Mouse (Mus musculus) heart, adult 8-10 months (tissue): ENCODE measurements at regions not wholly inside any gene's neighbourhood (a gene's known extent, or its start where the extent isn't known, plus 50 kb on each side); places are given as distances from the start of the nearest gene placed in this dataset.

Source experiments
- DNase-seq: peaks from one replicate; pipeline ENCODE4 v3.0.0; 2022; ENCODE audit warnings: low spot score

- DNase-seq: no peak
These were observed 183.8 kb upstream of the Slc30a5 start for GRCm38 (mm10) chr13:101017041-101017440.

GRCm38 (mm10) chr13:101016181-101016580 lies 183.0 kb upstream of the Slc30a5 start:
- no peak for DNase-seq

- no peak for DNase-seq
These were observed 182.2 kb upstream of the Slc30a5 start for GRCm38 (mm10) chr13:101015435-101015834.

- no peak for DNase-seq
These were observed 180.4 kb upstream of the Slc30a5 start for GRCm38 (mm10) chr13:101013604-101014003.

GRCm38 (mm10) chr13:100990646-100991045 lies 157.4 kb upstream of the Slc30a5 start:
- no peak for DNase-seq

GRCm38 (mm10) chr13:100988671-100989531 lies 155.7 kb upstream of the Slc30a5 start:
- DNase-seq: peak; percentile 7

- DNase-seq: no peak
These were observed 154.9 kb upstream of the Slc30a5 start for GRCm38 (mm10) chr13:100988116-100988515.

- DNase-seq: no peak
These were observed 142.5 kb upstream of the Slc30a5 start for GRCm38 (mm10) chr13:100975741-100976140.

GRCm38 (mm10) chr13:100971080-100972017 lies 138.1 kb upstream of the Slc30a5 start:
- no peak for DNase-seq

- no peak for DNase-seq
These were observed 129.7 kb upstream of the Slc30a5 start for GRCm38 (mm10) chr13:100962811-100963540.

- DNase-seq: no peak
These were observed 121.5 kb upstream of the Slc30a5 start for GRCm38 (mm10) chr13:100954598-100955251.

- DNase-seq: no peak
These were observed 120.9 kb upstream of the Slc30a5 start for GRCm38 (mm10) chr13:100954106-100954505.

- no peak for DNase-seq
These were observed 117.9 kb upstream of the Slc30a5 start for GRCm38 (mm10) chr13:100951185-100951508.

- DNase-seq: peak; percentile 43
These were observed 117.3 kb upstream of the Slc30a5 start for GRCm38 (mm10) chr13:100950348-100951184.

GRCm38 (mm10) chr13:100943206-100943848 lies 110.1 kb upstream of the Slc30a5 start:
- DNase-seq: no peak

GRCm38 (mm10) chr13:100940791-100941190 lies 107.6 kb upstream of the Slc30a5 start:
- DNase-seq: no peak

- DNase-seq: peak; percentile 45
These were observed 106.5 kb upstream of the Slc30a5 start for GRCm38 (mm10) chr13:100939677-100940076.

GRCm38 (mm10) chr13:100933265-100933664 lies 100.0 kb upstream of the Slc30a5 start:
- DNase-seq: no peak

- no peak for DNase-seq
These were observed 66.3 kb upstream of the Slc30a5 start for GRCm38 (mm10) chr13:100899566-100899965.

GRCm38 (mm10) chr13:100893871-100894270 lies 60.6 kb upstream of the Slc30a5 start:
- DNase-seq: no peak
